Mouse (Mus musculus) hindbrain, embryonic 13.5 days (tissue): ENCODE measurements around the gene Nup210l. TPM values are rescaled to one million over a fixed set of nuclear protein-coding genes. Genes with fewer than 3 reads are reported as not detected.
A peak's percentile ranks its signal among the peaks of the same experiment; 100 is the strongest.

ENCODE experiments used
- ATAC-seq: fragments of 200-750 bp; cut with Nextera tagmentation; 2 replicates; pipeline ENCODE4 v1.8.0; 2017; ENCODE audit warnings: moderate TSS enrichment; ENCODE audit not compliant: low FRiP score
- H3K27ac ChIP-seq: fragments of 300-500 bp; sonication (generic); 2 replicates; pipeline ENCODE4 v1.5.1; 2015; ENCODE audit warnings: inconsistent platforms, mild to moderate bottlenecking, moderate library complexity
- H3K27me3 ChIP-seq: fragments of 300-500 bp; sonication (generic); 2 replicates; pipeline ENCODE4 v1.6.1; 2015; ENCODE audit warnings: mild to moderate bottlenecking, inconsistent platforms
- H3K36me3 ChIP-seq: fragments of 300-500 bp; sonication (generic); 2 replicates; pipeline ENCODE4 v1.6.1; 2015; ENCODE audit warnings: mild to moderate bottlenecking, inconsistent platforms
- H3K4me1 ChIP-seq: fragments of 300-500 bp; sonication (generic); replicated peaks from 2 replicates; pipeline ENCODE4 v1.6.1; 2015; ENCODE audit warnings: inconsistent platforms
- H3K4me2 ChIP-seq: fragments of 300-500 bp; sonication (generic); 2 replicates; pipeline ENCODE4 v1.6.1; 2015; ENCODE audit warnings: inconsistent platforms, mild to moderate bottlenecking, moderate library complexity
- H3K4me3 ChIP-seq: fragments of 300-500 bp; sonication (generic); 2 replicates; pipeline ENCODE4 v1.5.1; 2015; ENCODE audit warnings: mild to moderate bottlenecking, inconsistent platforms
- H3K9ac ChIP-seq: fragments of 300-500 bp; sonication (generic); 2 replicates; pipeline ENCODE4 v1.6.1; 2015; ENCODE audit warnings: mild to moderate bottlenecking, inconsistent platforms
- H3K9me3 ChIP-seq: fragments of 300-500 bp; sonication (generic); 2 replicates; pipeline ENCODE4 v1.6.1; 2016; ENCODE audit warnings: inconsistent platforms
- WGBS: fragments of 180-500 bp; shearing (Covaris S2); methylation state at CpG from one replicate; pipeline ENCODE4 v1.1.7; 2015; 5-methylcytosine and 5-hydroxymethylcytosine counted together
- polyA plus RNA-seq: library from polyadenylated mRNA; unstranded; fragments of >200 nt; fragmentation: Nextera tagmentation; extraction: Ambion mirVana; gene quantifications from 2 replicates; pipeline ENCODE4 v1.2.1, GENCODE M21; 2015

Nup210l gene
- polyA plus RNA-seq, 1 experiment from 2014 or later: 0.31 TPM

- Histone ChIP-seq H3K4me1 (no peaks in the 10 kb centered on the region), H3K27ac (no peak overlapping the region), H3K36me3 (no peaks in the 10 kb centered on the region), H3K27me3 (no peaks in the 10 kb centered on the region), H3K4me2 (no peak overlapping the region), H3K9ac (no peak overlapping the region), H3K4me3 (no peak overlapping the region), H3K9me3 (no peaks in the 10 kb centered on the region)
- ATAC-seq: no peak
- WGBS: 53% methylated on average over 4 of the region's 4 CpGs
These were observed 90.8 kb downstream of the Nup210l start for GRCm38 (mm10) chr3:90194759-90195158.

GRCm38 (mm10) chr3:90195644-90196043 is 91.7 kb downstream of the Nup210l start:
- Histone ChIP-seq H3K9me3 (no peaks in the 10 kb centered on the region), H3K9ac (no peak overlapping the region), H3K27ac (no peak overlapping the region), H3K4me3 (no peak overlapping the region), H3K4me1 (no peaks in the 10 kb centered on the region), H3K4me2 (no peak overlapping the region), H3K27me3 (no peaks in the 10 kb centered on the region), H3K36me3 (no peaks in the 10 kb centered on the region)
- ATAC-seq: no peak
- 86% methylated on average over 1 of the region's 1 CpGs for WGBS

GRCm38 (mm10) chr3:90197548-90197947 is 93.6 kb downstream of the Nup210l start:
- H3K27me3 ChIP-seq: no peaks in the 10 kb centered on the region
- WGBS: 91% methylated on average over 1 of the region's 1 CpGs

GRCm38 (mm10) chr3:90202884-90203283 is 99.0 kb downstream of the Nup210l start:
- no peak for ATAC-seq
- peaks cover 10% of the 10 kb centered on the region for H3K36me3 ChIP-seq
- no peaks in the 10 kb centered on the region for H3K4me1 ChIP-seq
- no peak overlapping the region for H3K27ac ChIP-seq
- H3K4me2 ChIP-seq: no peak overlapping the region
- no peaks in the 10 kb centered on the region for H3K9me3 ChIP-seq
- no peak overlapping the region for H3K4me3 ChIP-seq
- no peaks in the 10 kb centered on the region for H3K27me3 ChIP-seq
- no peak overlapping the region for H3K9ac ChIP-seq
- 62% methylated on average over 1 of the region's 1 CpGs for WGBS

More at GRCm38 (mm10) chr3:90197548-90197947, 93.6 kb downstream of the Nup210l start:
- Histone ChIP-seq H3K9me3 (no peaks in the 10 kb centered on the region), H3K4me1 (no peaks in the 10 kb centered on the region), H3K36me3 (no peaks in the 10 kb centered on the region), H3K27ac (no peak overlapping the region), H3K4me3 (no peak overlapping the region), H3K4me2 (no peak overlapping the region), H3K9ac (no peak overlapping the region)
- no peak for ATAC-seq

GRCm38 (mm10) chr3:90203619-90204018 is 99.7 kb downstream of the Nup210l start:
- no peak overlapping the region for H3K9ac ChIP-seq
- peaks cover 17% of the 10 kb centered on the region for H3K36me3 ChIP-seq
- no peaks in the 10 kb centered on the region for H3K4me1 ChIP-seq
- no peak overlapping the region for H3K27ac ChIP-seq
- 78% methylated on average over 5 of the region's 5 CpGs for WGBS
- no peaks in the 10 kb centered on the region for H3K27me3 ChIP-seq
- ATAC-seq: no peak
- no peak overlapping the region for H3K4me2 ChIP-seq
- H3K9me3 ChIP-seq: no peaks in the 10 kb centered on the region
- no peak overlapping the region for H3K4me3 ChIP-seq

GRCm38 (mm10) chr3:90204582-90204981 is 100.7 kb downstream of the Nup210l start:
- Histone ChIP-seq H3K4me2 (no peak overlapping the region), H3K9me3 (no peaks in the 10 kb centered on the region), H3K4me1 (no peaks in the 10 kb centered on the region), H3K9ac (no peak overlapping the region), H3K4me3 (no peak overlapping the region), H3K36me3 (peaks cover 26% of the 10 kb centered on the region), H3K27me3 (no peaks in the 10 kb centered on the region), H3K27ac (no peak overlapping the region)
- 95% methylated on average over 2 of the region's 2 CpGs for WGBS
- no peak for ATAC-seq

GRCm38 (mm10) chr3:90208662-90209061 is 104.7 kb downstream of the Nup210l start:
- WGBS: 94% methylated on average over 2 of the region's 2 CpGs
- Histone ChIP-seq H3K4me3 (no peak overlapping the region), H3K9ac (no peak overlapping the region), H3K4me2 (no peak overlapping the region), H3K36me3 (peaks cover 56% of the 10 kb centered on the region), H3K27me3 (no peaks in the 10 kb centered on the region), H3K9me3 (no peaks in the 10 kb centered on the region), H3K4me1 (peaks cover 23% of the 10 kb centered on the region), H3K27ac (no peak overlapping the region)
- ATAC-seq: no peak

- Histone ChIP-seq H3K36me3 (peaks cover 56% of the 10 kb centered on the region), H3K4me1 (peaks cover 29% of the 10 kb centered on the region)
These were observed 106.1 kb downstream of the Nup210l start for GRCm38 (mm10) chr3:90209908-90210566.

GRCm38 (mm10) chr3:90211475-90212398 is 107.8 kb downstream of the Nup210l start:
- no peaks in the 10 kb centered on the region for H3K27me3 ChIP-seq
- whole genome bisulfite sequencing: 86% methylated on average over 13 of the region's 13 CpGs
- peak overlapping the region; percentile 91 for H3K9ac ChIP-seq
- H3K4me2 ChIP-seq: peak overlapping the region; percentile 95
- H3K4me3 ChIP-seq: peak overlapping the region; percentile 86
- ATAC-seq: no peak
- peaks cover 56% of the 10 kb centered on the region for H3K36me3 ChIP-seq
- no peak overlapping the region for H3K27ac ChIP-seq
- no peaks in the 10 kb centered on the region for H3K9me3 ChIP-seq
- H3K4me1 ChIP-seq: peaks cover 29% of the 10 kb centered on the region

More at GRCm38 (mm10) chr3:90209908-90210566, 106.1 kb downstream of the Nup210l start:
- WGBS: 91% methylated on average over 5 of the region's 5 CpGs
- H3K27me3 ChIP-seq: no peaks in the 10 kb centered on the region
- H3K9ac ChIP-seq: no peak overlapping the region
- no peaks in the 10 kb centered on the region for H3K9me3 ChIP-seq
- no peak overlapping the region for H3K27ac ChIP-seq
- no peak for ATAC-seq
- H3K4me3 ChIP-seq: no peak overlapping the region
- no peak overlapping the region for H3K4me2 ChIP-seq

- no peak for ATAC-seq
- Histone ChIP-seq H3K27me3 (no peaks in the 10 kb centered on the region), H3K4me3 (peak overlapping the region; percentile 86), H3K27ac (no peak overlapping the region; the same call in 1 of the 2 replicates), H3K4me2 (peak overlapping the region; percentile 95), H3K9me3 (no peaks in the 10 kb centered on the region), H3K36me3 (peaks cover 48% of the 10 kb centered on the region), H3K9ac (peak overlapping the region; percentile 91), H3K4me1 (peaks cover 29% of the 10 kb centered on the region)
- 18% methylated on average over 5 of the region's 5 CpGs for WGBS
These were observed 108.8 kb downstream of the Nup210l start for GRCm38 (mm10) chr3:90212723-90213122.

- peak; percentile 95 for ATAC-seq
- H3K9me3 ChIP-seq: no peaks in the 10 kb centered on the region
- WGBS: under 1% methylated on average over 42 of the region's 42 CpGs
- H3K36me3 ChIP-seq: peaks cover 41% of the 10 kb centered on the region
- H3K4me3 ChIP-seq: peak within 1 kb of the TSS; percentile 86
- no peaks in the 10 kb centered on the region for H3K27me3 ChIP-seq
- H3K9ac ChIP-seq: peak within 1 kb of the TSS; percentile 91
- peaks cover 29% of the 10 kb centered on the region for H3K4me1 ChIP-seq
- H3K4me2 ChIP-seq: peak within 1 kb of the TSS; percentile 95
- peak within 1 kb of the TSS; percentile 92 for H3K27ac ChIP-seq
These were observed 109.5 kb downstream of the Nup210l start, which contains the start of the genes Rps27 and Rab13 for GRCm38 (mm10) chr3:90213377-90213866. Gene Rps27, minus strand, starts transcription at chr3:90213651. Gene Rab13, plus strand, starts transcription at chr3:90213695.

- peak; percentile 71 for ATAC-seq
- Histone ChIP-seq H3K36me3 (peaks cover 34% of the 10 kb centered on the region), H3K9me3 (no peaks in the 10 kb centered on the region), H3K9ac (peak overlapping the region; percentile 91), H3K27ac (peak overlapping the region; percentile 92), H3K4me1 (peaks cover 29% of the 10 kb centered on the region), H3K27me3 (no peaks in the 10 kb centered on the region), H3K4me3 (peak overlapping the region; percentile 86), H3K4me2 (peak overlapping the region; percentile 68)
- 11% methylated on average over 12 of the region's 12 CpGs for WGBS
These were observed 110.2 kb downstream of the Nup210l start for GRCm38 (mm10) chr3:90213956-90214684.
